Mouse (Mus musculus): Measurements from ENCODE around the gene Dhx34. TPM values are rescaled to one million over a fixed set of nuclear protein-coding genes. Genes with fewer than 3 reads are reported as not detected.

Dhx34 gene
- 19.8 TPM for polyA plus RNA-seq (2017; shearing (Covaris generic))

DNA sequence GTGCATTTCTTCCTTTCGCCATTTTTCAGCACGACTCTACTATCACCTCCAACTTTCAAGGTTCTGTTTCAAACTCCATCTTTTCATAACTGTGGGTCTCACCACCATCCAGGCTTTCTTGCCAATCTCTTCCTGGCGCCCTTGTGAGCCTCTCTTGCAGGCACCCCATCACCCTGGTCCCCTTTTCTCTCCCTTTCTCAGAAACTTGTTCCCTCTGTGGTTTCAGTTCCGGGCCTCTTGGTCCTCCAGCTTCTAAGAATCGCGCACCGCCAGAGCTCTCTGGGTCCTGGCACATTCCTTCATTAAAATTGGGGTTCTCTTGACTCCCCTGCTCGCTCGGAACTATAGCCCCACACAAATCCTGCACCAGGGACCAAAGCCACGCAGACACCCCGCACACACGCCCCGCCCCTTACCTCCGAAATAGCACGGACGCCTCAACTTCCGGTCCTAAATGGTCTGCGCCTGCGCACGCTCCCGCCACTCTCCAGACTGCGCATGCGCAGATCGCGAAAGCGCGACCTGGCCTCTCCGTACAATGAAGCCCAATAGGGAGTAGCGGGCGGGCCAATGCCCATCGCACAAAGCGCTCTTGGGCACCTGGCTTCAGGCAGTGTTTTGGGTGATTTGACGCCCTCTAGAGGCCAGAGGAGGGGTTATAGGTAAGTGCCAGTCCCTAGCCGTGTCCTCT, at the start of gene Dhx34:
Dhx34 (minus strand) TSS at position 456 of the 691 bp plus-strand sequence.

GRCm38 (mm10) chr7:16259110-16259590, 37.3 kb upstream of the Dhx34 start, which contains the start of gene C5ar1:
C5ar1 (minus strand) TSS chr7:16259540.

GRCm38 (mm10) chr7:16244067-16244466, 22.2 kb upstream of the Dhx34 start, which contains the start of gene C5ar2:
C5ar2 (minus strand) TSS chr7:16244154.

DNA sequence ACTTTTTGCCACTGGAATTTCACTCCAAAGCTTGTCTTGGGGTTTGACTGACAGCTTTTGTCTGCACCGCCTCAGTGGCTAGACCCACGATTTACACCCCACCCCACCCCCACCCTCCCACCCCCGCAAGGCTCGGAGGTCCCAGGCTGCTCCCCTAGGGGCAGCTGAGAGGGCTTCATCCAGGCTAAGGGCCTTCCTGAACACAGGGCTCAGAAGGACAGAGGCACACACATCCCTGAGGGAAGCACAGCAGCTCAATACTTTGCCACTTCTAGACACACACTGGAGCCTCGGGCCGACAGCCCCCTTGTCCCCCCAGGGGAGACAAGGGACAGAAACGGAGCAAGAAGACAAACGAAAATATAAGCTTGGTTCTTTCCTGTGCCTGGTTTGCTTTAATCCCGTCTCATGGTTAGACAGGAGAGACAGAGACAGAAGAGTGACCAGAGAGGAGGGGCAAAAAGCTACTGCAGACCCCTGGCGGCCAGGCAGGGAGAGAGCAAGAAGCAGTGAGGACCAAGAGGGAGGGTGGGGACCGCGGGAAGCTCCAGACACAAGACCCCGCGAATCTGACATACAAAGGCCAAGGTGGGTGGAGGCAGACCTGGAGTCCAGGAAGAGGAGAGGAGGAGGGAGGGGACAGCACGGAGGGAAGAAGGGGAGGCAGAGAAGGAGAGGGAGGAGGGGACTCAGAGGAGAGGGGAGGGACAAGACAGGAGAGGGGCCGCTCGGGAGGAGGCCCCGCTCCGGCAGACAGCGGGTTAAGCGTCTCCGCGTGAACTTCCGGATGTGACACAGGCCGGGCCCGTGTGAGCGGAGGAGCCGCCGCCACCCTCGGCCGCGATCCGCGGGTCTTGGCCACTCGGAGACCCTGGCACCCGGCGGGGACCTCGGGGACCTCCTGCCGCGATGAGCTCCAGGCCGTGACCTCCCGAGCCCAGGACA, 47.0 kb downstream of the Dhx34 start, which contains the start of gene Meis3:
Meis3 (plus strand) TSS at position 494 of the 945 bp plus-strand sequence.

Other genes with a start within 250 kb of the Dhx34 start
- 7.1 TPM for gene Bicra, start 174.1 kb downstream of the Dhx34 start, polyA plus RNA-seq (2017; shearing (Covaris generic))
- gene Zfp541, start 160.2 kb downstream of the Dhx34 start, polyA plus RNA-seq (2017; shearing (Covaris generic)): 0.09 TPM
- gene Napa, start 123.6 kb downstream of the Dhx34 start, polyA plus RNA-seq (2017; shearing (Covaris generic)): 313 TPM
- 22.3 TPM for gene Kptn, start 102.1 kb downstream of the Dhx34 start, polyA plus RNA-seq (2017; shearing (Covaris generic))
- gene Slc8a2, start 92.2 kb downstream of the Dhx34 start, polyA plus RNA-seq (2017; shearing (Covaris generic)): not detected
- gene Meis3, start 46.9 kb downstream of the Dhx34 start, polyA plus RNA-seq (2017; shearing (Covaris generic)): 46.1 TPM
- gene C5ar2, start 22.1 kb upstream of the Dhx34 start, polyA plus RNA-seq (2017; shearing (Covaris generic)): not detected
- not detected for gene C5ar1, start 37.5 kb upstream of the Dhx34 start, polyA plus RNA-seq (2017; shearing (Covaris generic))
- 2.5 TPM for gene Inafm1, start 51.6 kb upstream of the Dhx34 start, polyA plus RNA-seq (2017; shearing (Covaris generic))
- gene Ccdc9, start 64.8 kb upstream of the Dhx34 start, polyA plus RNA-seq (2017; shearing (Covaris generic)): 108 TPM
- 47.2 TPM for gene Bbc3, start 86.4 kb upstream of the Dhx34 start, polyA plus RNA-seq (2017; shearing (Covaris generic))
- 96.4 TPM for gene Sae1, start 165.8 kb upstream of the Dhx34 start, polyA plus RNA-seq (2017; shearing (Covaris generic))
- 17.3 TPM for gene Zc3h4, start 178.9 kb upstream of the Dhx34 start, polyA plus RNA-seq (2017; shearing (Covaris generic))
- gene Tmem160, start 230.7 kb upstream of the Dhx34 start, polyA plus RNA-seq (2017; shearing (Covaris generic)): 69.4 TPM